Mouse (Mus musculus) embryonic facial prominence, embryonic 11.5 days (tissue): Measurements from ENCODE around the gene Sik3. TPM values are rescaled to one million over a fixed set of nuclear protein-coding genes. Genes with fewer than 3 reads are reported as not detected.

Experiments used
- ATAC-seq: fragments of 200-750 bp; cut with Nextera tagmentation; replicated peaks from 2 replicates; pipeline ENCODE4 v1.8.0; 2017; ENCODE audit warnings: low read depth; ENCODE audit not compliant: insufficient number of reproducible peaks, low FRiP score, low TSS enrichment
- DNase-seq: peaks from one replicate; pipeline ENCODE4 v3.0.0-alpha.2; 2015; ENCODE audit warnings: low spot score
- H3K27ac ChIP-seq: fragments of 300-500 bp; sonication (generic); replicated peaks from 2 replicates; pipeline ENCODE4 v1.5.1; 2014; ENCODE audit warnings: mild to moderate bottlenecking, low read depth, low read length, control low read depth
- H3K27me3 ChIP-seq: fragments of 300-500 bp; sonication (generic); 2 replicates; pipeline ENCODE4 v1.6.1; 2014; ENCODE audit warnings: mild to moderate bottlenecking, low read length, moderate library complexity, mixed read lengths; ENCODE audit not compliant: control insufficient read depth, insufficient read depth
- H3K36me3 ChIP-seq: fragments of 300-500 bp; sonication (generic); replicated peaks from 2 replicates; pipeline ENCODE4 v1.6.1; 2014; ENCODE audit warnings: low read depth, mild to moderate bottlenecking, low read length, moderate library complexity, mixed read lengths; ENCODE audit not compliant: control insufficient read depth, insufficient read depth
- H3K4me1 ChIP-seq: fragments of 300-500 bp; sonication (generic); 2 replicates; pipeline ENCODE4 v1.6.1; 2014; ENCODE audit warnings: low read length, mixed read lengths; ENCODE audit not compliant: control insufficient read depth, insufficient read depth
- H3K4me2 ChIP-seq: fragments of 300-500 bp; sonication (generic); 2 replicates; pipeline ENCODE4 v1.6.1; 2014; ENCODE audit warnings: low read depth, mild to moderate bottlenecking, control low read depth, low read length, moderate library complexity
- H3K4me3 ChIP-seq: fragments of 300-500 bp; sonication (generic); 2 replicates; pipeline ENCODE4 v1.5.1; 2014; ENCODE audit warnings: low read depth, low read length, control low read depth
- H3K9ac ChIP-seq: fragments of 300-500 bp; sonication (generic); replicated peaks from 2 replicates; pipeline ENCODE4 v1.6.1; 2014; ENCODE audit warnings: mild to moderate bottlenecking, control low read depth, low read length
- H3K9me3 ChIP-seq: fragments of 300-500 bp; sonication (generic); replicated peaks from 2 replicates; pipeline ENCODE4 v1.6.1; 2016; ENCODE audit warnings: mild to moderate bottlenecking, low read length, inconsistent platforms, mixed read lengths; ENCODE audit not compliant: control insufficient read depth
- WGBS: fragments of 180-500 bp; shearing (Covaris S2); extraction: QIAGEN DNeasy Blood & Tissue Kit; methylation state at CpG from one replicate; pipeline ENCODE4 v1.1.7; 2014; 5-methylcytosine and 5-hydroxymethylcytosine counted together
- polyA plus RNA-seq: library from polyadenylated mRNA; unstranded; fragments of >200 nt; fragmentation: Nextera tagmentation; extraction: Ambion mirVana; gene quantifications from 2 replicates; pipeline ENCODE4 v1.2.1, GENCODE M21; 2014

Gene Sik3
- polyA plus RNA-seq, 1 experiment from 2014 or later, result 8.2 TPM

- H3K9me3 ChIP-seq, result no peaks in the 10 kb centered on the region
- no peak overlapping the region for H3K9ac ChIP-seq
- no peak overlapping the region for H3K4me2 ChIP-seq
- H3K36me3 ChIP-seq, result no peaks in the 10 kb centered on the region
- no peak for ATAC-seq
- DNase-seq, result no peak
- 55% methylated on average over 3 of the region's 3 CpGs for WGBS
- no peaks in the 10 kb centered on the region for H3K27me3 ChIP-seq
- no peak overlapping the region for H3K4me3 ChIP-seq
- H3K27ac ChIP-seq, result no peak overlapping the region
- peaks cover 3% of the 10 kb centered on the region; the same call in 1 of the 2 replicates for H3K4me1 ChIP-seq
Observed at GRCm38 (mm10) chr9:46011094-46011970, 1.3 kb upstream of the Sik3 start.

GRCm38 (mm10) chr9:46013009-46013586 lies 478 bp downstream of the Sik3 start:
- Histone ChIP-seq H3K9ac (peak overlapping the region; percentile 94), H3K27me3 (no peaks in the 10 kb centered on the region), H3K9me3 (no peaks in the 10 kb centered on the region), H3K27ac (peak overlapping the region; percentile 86), H3K4me2 (peak overlapping the region; percentile 81), H3K4me3 (peak overlapping the region; percentile 90), H3K36me3 (no peaks in the 10 kb centered on the region), H3K4me1 (peaks cover 3% of the 10 kb centered on the region; the same call in 1 of the 2 replicates)
- ATAC-seq, result peak; percentile 73
- 0% methylated on average over 43 of the region's 46 CpGs for WGBS
- peak; percentile 40 for DNase-seq

GRCm38 (mm10) chr9:46013616-46014015 lies 996 bp downstream of the Sik3 start:
- Histone ChIP-seq H3K36me3 (no peaks in the 10 kb centered on the region), H3K4me1 (peaks cover 3% of the 10 kb centered on the region; the same call in 1 of the 2 replicates), H3K4me3 (peak overlapping the region; percentile 90), H3K27me3 (no peaks in the 10 kb centered on the region), H3K27ac (no peak overlapping the region), H3K9ac (peak overlapping the region; percentile 94), H3K4me2 (peak overlapping the region; percentile 81), H3K9me3 (no peaks in the 10 kb centered on the region)
- 2% methylated on average over 5 of the region's 5 CpGs for WGBS
- no peak for DNase-seq
- no peak for ATAC-seq

DNA sequence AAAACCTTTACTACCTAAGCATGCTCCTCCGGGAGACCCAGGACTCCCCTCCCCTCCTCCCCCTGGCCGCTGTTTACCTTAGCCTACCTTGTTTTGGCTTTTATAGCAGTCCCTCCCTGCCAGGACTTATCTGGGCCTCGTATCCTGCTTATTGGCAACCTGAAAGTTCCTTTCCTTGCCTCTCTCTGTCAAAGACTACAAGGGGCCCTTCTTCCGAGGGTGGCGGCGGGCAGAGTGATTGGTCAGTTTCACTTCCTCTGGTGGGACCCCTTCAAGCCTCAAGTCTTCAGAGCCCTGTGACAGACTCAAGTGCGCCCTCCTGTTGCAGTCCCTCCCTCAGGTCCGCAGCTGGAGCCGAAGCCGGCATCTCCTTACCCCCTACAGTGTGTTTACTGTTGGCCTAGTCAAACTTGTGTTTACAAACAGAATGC lies 1.6 kb downstream of the Sik3 start:
- Histone ChIP-seq H3K4me2 (peak overlapping the region; percentile 81), H3K4me1 (peaks cover 3% of the 10 kb centered on the region; the same call in 1 of the 2 replicates), H3K9me3 (no peaks in the 10 kb centered on the region), H3K27me3 (no peaks in the 10 kb centered on the region), H3K4me3 (peak overlapping the region; percentile 90), H3K9ac (no peak overlapping the region; the same call in 1 of the 2 replicates), H3K36me3 (no peaks in the 10 kb centered on the region), H3K27ac (no peak overlapping the region)
- WGBS, result 2% methylated on average over 10 of the region's 10 CpGs
- ATAC-seq, result no peak
- peak; percentile 65 for DNase-seq

DNA sequence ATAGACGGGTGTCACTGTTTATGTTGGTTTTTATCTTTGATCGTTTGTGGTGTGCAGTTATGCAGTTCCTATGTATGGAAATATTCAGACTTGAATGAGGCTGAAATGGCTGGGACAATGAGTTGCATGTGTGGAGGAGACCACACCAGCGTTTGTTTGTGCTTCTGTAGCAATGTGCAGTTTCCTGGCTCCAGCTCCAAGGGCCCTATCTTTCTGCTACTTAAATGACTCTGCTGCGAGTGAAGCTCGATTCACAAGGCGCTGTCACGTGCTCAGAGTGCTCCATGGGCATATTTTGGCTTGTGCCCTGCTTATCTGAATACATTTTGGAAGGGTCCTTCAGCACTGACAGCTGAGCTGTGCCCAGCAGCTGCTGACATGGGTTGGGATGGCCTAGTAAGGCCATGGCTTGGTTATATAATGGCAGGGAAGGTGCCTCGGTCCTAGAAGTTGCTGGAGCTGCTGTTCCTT lies 2.5 kb downstream of the Sik3 start:
- DNase-seq (peak; percentile 35), ATAC-seq (no peak)
- no peaks in the 10 kb centered on the region for H3K36me3 ChIP-seq
- H3K4me2 ChIP-seq, result no peak overlapping the region
- no peak overlapping the region for H3K9ac ChIP-seq
- H3K4me1 ChIP-seq, result peaks cover 3% of the 10 kb centered on the region; the same call in 1 of the 2 replicates
- no peaks in the 10 kb centered on the region for H3K27me3 ChIP-seq
- no peak overlapping the region; the same call in 1 of the 2 replicates for H3K27ac ChIP-seq
- 29% methylated on average over 8 of the region's 8 CpGs for WGBS
- no peak overlapping the region for H3K4me3 ChIP-seq
- H3K9me3 ChIP-seq, result no peaks in the 10 kb centered on the region

- H3K4me2 ChIP-seq, result no peak overlapping the region
- H3K36me3 ChIP-seq, result no peaks in the 10 kb centered on the region
- DNase-seq (no peak), ATAC-seq (no peak)
- H3K27me3 ChIP-seq, result no peaks in the 10 kb centered on the region
- peaks cover 3% of the 10 kb centered on the region; the same call in 1 of the 2 replicates for H3K4me1 ChIP-seq
- WGBS, result 48% methylated on average over 9 of the region's 9 CpGs
- H3K27ac ChIP-seq, result no peak overlapping the region
- no peak overlapping the region for H3K4me3 ChIP-seq
- H3K9ac ChIP-seq, result no peak overlapping the region
- H3K9me3 ChIP-seq, result no peaks in the 10 kb centered on the region
Observed at GRCm38 (mm10) chr9:46015831-46016230, 3.2 kb downstream of the Sik3 start.

GRCm38 (mm10) chr9:46016417-46016816 lies 3.8 kb downstream of the Sik3 start:
- Histone ChIP-seq H3K27ac (no peak overlapping the region), H3K9ac (no peak overlapping the region), H3K9me3 (no peaks in the 10 kb centered on the region), H3K4me3 (no peak overlapping the region), H3K4me1 (peaks cover 3% of the 10 kb centered on the region; the same call in 1 of the 2 replicates), H3K4me2 (no peak overlapping the region), H3K27me3 (no peaks in the 10 kb centered on the region), H3K36me3 (no peaks in the 10 kb centered on the region)
- ATAC-seq (no peak), DNase-seq (no peak)
- 69% methylated on average over 4 of the region's 4 CpGs for WGBS

DNA sequence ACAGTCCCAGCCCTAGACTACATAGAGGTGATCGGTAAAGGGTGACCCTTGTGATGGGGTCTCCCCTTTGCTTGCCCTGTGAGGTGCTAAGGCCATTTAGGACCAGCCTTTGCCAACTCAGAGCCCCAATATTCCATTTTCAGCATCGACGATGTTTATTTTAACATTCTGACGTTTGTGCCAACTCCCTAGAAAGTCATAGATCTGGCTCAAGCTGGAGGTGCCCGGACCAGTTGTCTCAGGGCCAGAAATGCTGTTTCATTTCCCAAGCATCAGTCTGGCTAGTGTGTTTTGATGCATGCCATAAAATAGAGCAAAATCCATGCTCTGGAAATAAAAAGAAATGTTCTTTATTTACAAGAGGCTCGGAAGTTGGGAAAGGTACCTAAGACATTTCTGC lies 5.7 kb downstream of the Sik3 start:
- Histone ChIP-seq H3K27me3 (no peaks in the 10 kb centered on the region), H3K27ac (no peak overlapping the region), H3K4me1 (peaks cover 3% of the 10 kb centered on the region; the same call in 1 of the 2 replicates), H3K9ac (no peak overlapping the region), H3K36me3 (no peaks in the 10 kb centered on the region), H3K4me3 (no peak overlapping the region), H3K4me2 (no peak overlapping the region), H3K9me3 (no peaks in the 10 kb centered on the region)
- no peak for ATAC-seq
- 92% methylated on average over 6 of the region's 6 CpGs for WGBS
- DNase-seq, result no peak
